Mouse (Mus musculus): ENCODE measurements around the gene Rgs3. TPM values are rescaled to one million over a fixed set of nuclear protein-coding genes. Genes with fewer than 3 reads are reported as not detected.

The Rgs3 gene
- total and polyA plus RNA-seq, 3 experiments = not detected

DNA sequence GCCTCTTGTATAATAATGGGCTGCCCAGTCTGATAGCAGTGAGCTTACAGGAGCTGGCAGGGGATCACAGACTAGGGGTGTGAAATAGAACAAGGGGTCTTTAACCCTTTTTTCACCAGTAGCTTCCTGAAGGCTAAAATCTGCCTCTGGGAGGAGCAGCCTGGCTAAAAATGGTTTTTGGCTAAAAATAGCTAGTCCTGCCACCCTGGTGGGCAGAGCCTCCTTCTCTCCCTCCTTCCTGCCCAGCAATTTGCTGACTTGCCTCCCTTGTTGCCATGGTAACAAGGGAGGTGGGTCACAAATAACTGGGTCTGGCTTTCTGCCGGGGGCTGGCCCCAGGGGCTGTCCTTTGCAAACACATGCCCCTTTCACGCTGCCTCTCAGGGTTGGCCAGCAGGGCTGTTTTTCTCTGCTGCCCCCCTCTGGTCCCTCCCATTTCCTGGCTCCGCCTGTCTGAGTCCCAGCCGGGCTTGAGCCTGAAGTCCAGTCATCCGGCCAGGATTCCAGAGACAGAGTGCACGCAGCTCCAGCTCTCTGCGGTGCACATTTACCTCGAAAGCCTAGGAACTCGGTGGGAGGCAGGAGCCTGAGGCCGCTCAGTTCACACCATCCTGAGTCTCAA lies 139.7 kb downstream of the Rgs3 start:
- no peaks in the 10 kb centered on the region for H3K9me3 ChIP-seq (replicated peaks; ENCODE audit: insufficient read depth, low read length)
- no peak overlapping the region for H3K27ac ChIP-seq (ENCODE audit: control insufficient read depth, low read depth, low read length)
- H3K9ac ChIP-seq (ENCODE audit: control insufficient read depth, low read depth, low read length, poor library complexity, severe bottlenecking) = no peak overlapping the region
- H3K4me3 ChIP-seq (ENCODE audit: control insufficient read depth in 1 of 2, insufficient read depth in 1 of 2, low read depth in 2 of 2, low read length in 2 of 2) = no peak overlapping the region
- no peaks in the 10 kb centered on the region for H3K4me1 ChIP-seq (ENCODE audit: control insufficient read depth in 1 of 2, insufficient read depth in 2 of 2, low read length in 2 of 2)
- no peak for DNase-seq (ENCODE audit: low read depth, low spot score)
- TF ChIP-seq MAZ (IDR thresholded peaks at IDR 0.05; ENCODE audit: low read depth, low read length) (no peak), NRF1 (IDR thresholded peaks at IDR 0.05; ENCODE audit: insufficient read depth, low read depth, low read length, poor library complexity, severe bottlenecking) (no peak), CHD2 (IDR thresholded peaks at IDR 0.05; ENCODE audit: low read length) (no peak), MXI1 (IDR thresholded peaks at IDR 0.05; ENCODE audit: low read depth, low read length) (no peak), SMC3 (IDR thresholded peaks at IDR 0.05; ENCODE audit: low read depth, low read length) (no peak), ELF1 (IDR thresholded peaks at IDR 0.05; ENCODE audit: low read depth, low read length) (no peak), ZC3H11A (IDR thresholded peaks at IDR 0.05; ENCODE audit: low read depth, low read length) (no peak), ZKSCAN1 (IDR thresholded peaks at IDR 0.05; ENCODE audit: low read depth, low read length) (no peak), MEF2A (IDR thresholded peaks at IDR 0.05; ENCODE audit: extremely low read depth, insufficient replicate concordance, low read depth, low read length, poor library complexity, severe bottlenecking) (no peak)
- H3K27me3 ChIP-seq (ENCODE audit: control insufficient read depth in 1 of 2, insufficient read depth in 2 of 2, low read length in 2 of 2) = no peaks in the 10 kb centered on the region
- no peaks in the 10 kb centered on the region for H3K36me3 ChIP-seq (ENCODE audit: control insufficient read depth in 1 of 2, insufficient read depth in 2 of 2, low read length in 2 of 2)
- H3K79me2 ChIP-seq (ENCODE audit: control insufficient read depth, insufficient read depth, low read length, poor library complexity) = no peaks in the 10 kb centered on the region

DNA sequence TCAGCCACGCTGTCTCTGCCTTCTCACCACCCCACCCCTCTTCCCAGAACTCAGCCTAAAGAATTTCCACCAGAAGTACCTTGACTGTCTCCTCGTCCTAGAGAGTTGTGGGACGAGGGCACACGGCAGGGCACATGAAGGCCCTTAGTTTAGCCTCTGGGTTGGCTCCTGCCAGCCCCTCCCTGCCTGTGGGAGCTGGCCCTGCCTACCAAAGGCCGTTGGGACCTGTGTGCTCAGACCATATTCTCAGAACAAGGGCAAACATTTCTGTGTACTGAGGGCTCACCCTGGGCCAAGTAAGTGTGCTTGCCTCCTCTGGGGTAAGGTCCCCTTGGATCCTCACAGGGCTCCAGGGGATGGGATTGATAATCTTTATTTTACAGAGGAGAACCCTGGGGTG lies 140.8 kb downstream of the Rgs3 start:
- no peak for DNase-seq (ENCODE audit: low read depth, low spot score)
- no peaks in the 10 kb centered on the region for H3K36me3 ChIP-seq (ENCODE audit: control insufficient read depth in 1 of 2, insufficient read depth in 2 of 2, low read length in 2 of 2)
- no peak overlapping the region for H3K9ac ChIP-seq (ENCODE audit: control insufficient read depth, low read depth, low read length, poor library complexity, severe bottlenecking)
- H3K9me3 ChIP-seq (replicated peaks; ENCODE audit: insufficient read depth, low read length) = no peaks in the 10 kb centered on the region
- no peak overlapping the region for H3K4me3 ChIP-seq (ENCODE audit: control insufficient read depth in 1 of 2, insufficient read depth in 1 of 2, low read depth in 2 of 2, low read length in 2 of 2)
- H3K79me2 ChIP-seq (ENCODE audit: control insufficient read depth, insufficient read depth, low read length, poor library complexity) = no peaks in the 10 kb centered on the region
- no peaks in the 10 kb centered on the region for H3K27me3 ChIP-seq (ENCODE audit: control insufficient read depth in 1 of 2, insufficient read depth in 2 of 2, low read length in 2 of 2)
- H3K27ac ChIP-seq (ENCODE audit: control insufficient read depth, low read depth, low read length) = no peak overlapping the region
- TF ChIP-seq POLR2AphosphoS2 (IDR thresholded peaks at IDR 0.05; ENCODE audit: low read length) (no peak), ZNF384 (IDR thresholded peaks at IDR 0.05; ENCODE audit: low read depth, low read length) (no peak), USF2 (IDR thresholded peaks at IDR 0.05; ENCODE audit: borderline replicate concordance in 1 of 2, insufficient read depth in 1 of 2, low read depth in 1 of 2, low read length in 2 of 2) (no peak)
- H3K4me1 ChIP-seq (ENCODE audit: control insufficient read depth in 1 of 2, insufficient read depth in 2 of 2, low read length in 2 of 2) = no peaks in the 10 kb centered on the region

DNA sequence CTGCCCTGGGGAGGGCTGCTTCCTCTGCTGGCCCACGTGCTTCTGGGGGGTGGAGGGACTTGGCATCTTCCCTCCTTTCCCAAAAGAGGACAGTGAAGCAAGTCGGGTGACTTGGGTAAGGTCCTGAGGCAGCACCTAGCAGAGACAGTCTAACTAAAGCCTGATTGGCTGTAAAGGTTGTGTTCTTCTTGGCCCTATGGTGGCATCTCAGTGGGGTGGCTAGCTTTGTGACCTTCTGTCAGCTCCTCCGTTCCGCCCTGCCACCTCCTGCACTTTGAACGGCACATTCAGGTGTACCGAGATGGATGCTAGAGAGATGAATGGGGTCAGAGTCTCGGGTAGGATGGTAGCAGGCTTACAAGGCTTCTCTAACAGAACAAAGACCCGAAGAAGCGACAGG lies 143.5 kb downstream of the Rgs3 start:
- no peaks in the 10 kb centered on the region for H3K27me3 ChIP-seq (ENCODE audit: control insufficient read depth in 1 of 2, insufficient read depth in 2 of 2, low read length in 2 of 2)
- no peak for TF ChIP-seq TAL1 (IDR thresholded peaks at IDR 0.05; ENCODE audit: low read length)
- no peak for TF ChIP-seq TBP (IDR thresholded peaks at IDR 0.05; ENCODE audit: low read depth, low read length)
- no peak for TF ChIP-seq HCFC1 (IDR thresholded peaks at IDR 0.05; ENCODE audit: low read depth, low read length)
- no peak for TF ChIP-seq CTCF (IDR thresholded peaks at IDR 0.05 in 2 of 3, conservative IDR thresholded peaks at IDR 0.05 in 1 of 3; ENCODE audit: control insufficient read depth in 1 of 3, insufficient read depth in 1 of 3, low read depth in 2 of 3, low read length in 3 of 3, poor library complexity in 1 of 3, severe bottlenecking in 1 of 3)
- TF ChIP-seq NRF1 (IDR thresholded peaks at IDR 0.05; ENCODE audit: insufficient read depth, low read depth, low read length, poor library complexity, severe bottlenecking) = no peak
- no peak for TF ChIP-seq SMC3 (IDR thresholded peaks at IDR 0.05; ENCODE audit: low read depth, low read length)

More for the DNA sequence above, 143.5 kb downstream of the Rgs3 start:
- H3K4me3 ChIP-seq (ENCODE audit: control insufficient read depth in 1 of 2, insufficient read depth in 1 of 2, low read depth in 2 of 2, low read length in 2 of 2) = no peak overlapping the region
- no peak for DNase-seq (ENCODE audit: low read depth, low spot score)
- H3K9me3 ChIP-seq (replicated peaks; ENCODE audit: insufficient read depth, low read length) = no peaks in the 10 kb centered on the region
- no peaks in the 10 kb centered on the region for H3K79me2 ChIP-seq (ENCODE audit: control insufficient read depth, insufficient read depth, low read length, poor library complexity)
- H3K4me1 ChIP-seq (ENCODE audit: control insufficient read depth in 1 of 2, insufficient read depth in 2 of 2, low read length in 2 of 2) = no peaks in the 10 kb centered on the region
- H3K9ac ChIP-seq (ENCODE audit: control insufficient read depth, low read depth, low read length, poor library complexity, severe bottlenecking) = no peak overlapping the region
- no peak overlapping the region for H3K27ac ChIP-seq (ENCODE audit: control insufficient read depth, low read depth, low read length)
- no peaks in the 10 kb centered on the region for H3K36me3 ChIP-seq (ENCODE audit: control insufficient read depth in 1 of 2, insufficient read depth in 2 of 2, low read length in 2 of 2)
